Mouse (Mus musculus): ENCODE data around the gene Myh10. TPM values are rescaled to one million over a fixed set of nuclear protein-coding genes. Genes with fewer than 3 reads are reported as not detected.
"Not testable (repeated sequence)": the region's sequence is repeated elsewhere in the genome, so short reads cannot be mapped to it uniquely, and the experiment has no call there.

Myh10 gene
- total RNA-seq, 4 experiments from 2014 or later, result 42.2 to 60.3 (median 49.1) TPM

GRCm38 (mm10) chr11:68790720-68791119 lies 99.4 kb downstream of the Myh10 start:
- DNase-seq, result no peak

GRCm38 (mm10) chr11:68791794-68792193 lies 100.4 kb downstream of the Myh10 start:
- DNase-seq, result no peak

- DNase-seq, result no peak
These were observed 106.9 kb downstream of the Myh10 start for GRCm38 (mm10) chr11:68798258-68798657.

- DNase-seq, result no peak
These were observed 113.8 kb downstream of the Myh10 start for GRCm38 (mm10) chr11:68805148-68805547.

GRCm38 (mm10) chr11:68807787-68808186 lies 116.4 kb downstream of the Myh10 start:
- peak; percentile 16 for DNase-seq

GRCm38 (mm10) chr11:68811881-68812577 lies 120.7 kb downstream of the Myh10 start:
- no peak for DNase-seq

GRCm38 (mm10) chr11:68818416-68818815 lies 127.1 kb downstream of the Myh10 start:
- no peak for DNase-seq

GRCm38 (mm10) chr11:68819226-68819805 lies 128.0 kb downstream of the Myh10 start:
- DNase-seq, result no peak

GRCm38 (mm10) chr11:68822326-68822725 lies 131.0 kb downstream of the Myh10 start:
- no peak for DNase-seq

GRCm38 (mm10) chr11:68826735-68827134 lies 135.4 kb downstream of the Myh10 start:
- no peak for DNase-seq

GRCm38 (mm10) chr11:68831580-68831979 lies 140.2 kb downstream of the Myh10 start:
- DNase-seq, result not testable (repeated sequence)

- DNase-seq, result no peak
These were observed 141.4 kb downstream of the Myh10 start for GRCm38 (mm10) chr11:68832793-68833192.

- no peak for DNase-seq
These were observed 142.2 kb downstream of the Myh10 start for GRCm38 (mm10) chr11:68833593-68833992.

GRCm38 (mm10) chr11:68835034-68835433 lies 143.7 kb downstream of the Myh10 start:
- DNase-seq, result no peak

GRCm38 (mm10) chr11:68839606-68840005 lies 148.2 kb downstream of the Myh10 start:
- DNase-seq, result no peak

- no peak for DNase-seq
These were observed 159.5 kb downstream of the Myh10 start for GRCm38 (mm10) chr11:68850862-68851261.

- no peak for DNase-seq
These were observed 160.5 kb downstream of the Myh10 start for GRCm38 (mm10) chr11:68851644-68852485.

GRCm38 (mm10) chr11:68852486-68852901 lies 161.1 kb downstream of the Myh10 start:
- DNase-seq, result peak; percentile 81

GRCm38 (mm10) chr11:68852932-68853409 lies 161.6 kb downstream of the Myh10 start:
- peak; percentile 100 for DNase-seq

GRCm38 (mm10) chr11:68853611-68854401 lies 162.4 kb downstream of the Myh10 start:
- DNase-seq, result peak; percentile 76

- DNase-seq, result no peak
These were observed 163.3 kb downstream of the Myh10 start for GRCm38 (mm10) chr11:68854621-68855020.

GRCm38 (mm10) chr11:68857329-68857728 lies 166.0 kb downstream of the Myh10 start:
- DNase-seq, result no peak

Data from adrenal gland, adult 8-10 months (tissue).